Mouse (Mus musculus) neutrophil, adult 59 days (primary cell): ENCODE data around the gene Gsto1. TPM values are rescaled to one million over a fixed set of nuclear protein-coding genes. Genes with fewer than 3 reads are reported as not detected.

Experiments
- total RNA-seq, 2 experiments: library from RNA; stranded (reverse); gene quantifications; 1 replicate in 1 of 2; 2 replicates in 1 of 2; pipeline ENCODE4 v1.2.4; 2023

Gene Gsto1
- 10 to 100 TPM; 51.6 to 69.0 TPM for total RNA-seq

GRCm38 (mm10) chr19:47854796-47855783 lies at the start of gene Gsto1:
Gsto1 (plus strand) TSS chr19:47854970.

GRCm38 (mm10) chr19:47865353-47865947 lies 10.7 kb downstream of the Gsto1 start, which contains the start of gene Gsto2:
Gsto2 (plus strand) TSS chr19:47865534.

Other genes starting within 250 kb of the Gsto1 start
- not detected for gene Col17a1, start 162.9 kb upstream of the Gsto1 start, total RNA-seq
- gene Sfr1, start 123.3 kb upstream of the Gsto1 start, total RNA-seq, result 10 to 100 TPM; 59.7 to 61.5 TPM
- gene Gsto2, start 10.6 kb downstream of the Gsto1 start, total RNA-seq, result not detected
- under 1 TPM in 1 of 2 experiments, not detected in 1; 0.18 TPM for gene Cfap43, start 64.3 kb downstream of the Gsto1 start, total RNA-seq
- 100 to 1,000 TPM; 198 to 244 TPM for gene Itprip, start 64.3 kb downstream of the Gsto1 start, total RNA-seq
- not detected for gene Cfap58, start 82.7 kb downstream of the Gsto1 start, total RNA-seq